Mouse (Mus musculus): Measurements from ENCODE around the gene Zmym1. TPM values are rescaled to one million over a fixed set of nuclear protein-coding genes. Genes with fewer than 3 reads are reported as not detected.
"Not testable (repeated sequence)": the region's sequence is repeated elsewhere in the genome, so short reads cannot be mapped to it uniquely, and the experiment has no call there.

Zmym1 gene
- total RNA-seq (2017) = 19.1 and 23.1 TPM in 2 replicates

DNA sequence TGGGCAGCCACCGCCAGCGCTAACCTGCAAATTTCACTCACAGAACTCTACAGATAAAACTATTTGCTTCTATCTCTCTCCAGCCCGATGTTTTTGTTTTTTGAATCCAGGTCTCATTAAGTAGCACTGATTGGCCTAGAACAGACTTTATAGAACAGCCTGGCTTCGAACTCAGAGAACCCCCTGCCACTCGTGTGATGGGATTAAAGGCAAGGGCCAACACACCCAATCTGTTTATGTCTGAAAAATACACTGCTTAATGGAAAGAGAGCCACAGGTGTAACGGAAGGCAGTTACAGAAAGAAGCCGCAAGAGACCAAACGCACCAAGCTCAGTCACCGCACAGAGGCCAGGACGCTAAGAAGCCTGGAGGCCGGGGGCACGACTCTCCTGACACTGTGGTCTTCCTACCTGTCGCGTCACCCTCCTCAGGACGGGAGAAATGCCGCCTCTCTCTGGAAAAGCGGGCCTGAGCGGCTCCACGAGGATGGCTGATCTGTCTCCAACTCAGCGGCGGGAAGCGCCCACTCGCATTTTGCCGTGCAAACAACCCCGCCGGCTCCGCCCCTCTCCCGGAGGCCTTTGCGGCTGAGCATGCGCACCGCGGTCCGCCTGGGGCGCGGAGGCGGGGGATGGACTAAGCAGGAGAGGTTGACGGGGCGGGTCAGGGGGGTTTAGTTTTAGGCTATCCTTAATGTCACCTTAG, at the start of gene Zmym1:
Gene Zmym1 (minus strand): TSS at position 568 of the 706 bp plus-strand sequence.
- ATAC-seq (replicated peaks; ENCODE audit: low read depth, poor library complexity, severe bottlenecking) = peak; percentile 99

DNA sequence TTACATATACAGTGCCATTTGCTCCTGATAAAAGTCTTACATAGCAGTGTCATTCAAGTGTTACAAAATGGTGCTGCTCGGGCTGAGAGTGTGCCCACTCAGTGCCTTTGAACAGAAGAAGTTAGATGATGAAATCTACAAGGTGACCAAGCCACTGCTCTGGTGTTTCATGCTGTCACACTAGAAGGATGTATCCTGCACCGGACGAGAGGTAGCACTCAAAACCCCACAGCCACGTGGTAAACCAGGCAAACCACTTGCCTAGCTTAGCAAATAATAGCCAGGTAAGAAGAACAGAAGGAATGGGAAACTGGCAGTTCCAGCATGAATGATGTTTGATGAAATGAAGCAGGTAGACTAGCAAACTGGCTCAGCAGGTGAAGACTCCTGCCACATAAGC, 49.6 kb upstream of the Zmym1 start:
- ATAC-seq (replicated peaks; ENCODE audit: low read depth, poor library complexity, severe bottlenecking) = no peak

DNA sequence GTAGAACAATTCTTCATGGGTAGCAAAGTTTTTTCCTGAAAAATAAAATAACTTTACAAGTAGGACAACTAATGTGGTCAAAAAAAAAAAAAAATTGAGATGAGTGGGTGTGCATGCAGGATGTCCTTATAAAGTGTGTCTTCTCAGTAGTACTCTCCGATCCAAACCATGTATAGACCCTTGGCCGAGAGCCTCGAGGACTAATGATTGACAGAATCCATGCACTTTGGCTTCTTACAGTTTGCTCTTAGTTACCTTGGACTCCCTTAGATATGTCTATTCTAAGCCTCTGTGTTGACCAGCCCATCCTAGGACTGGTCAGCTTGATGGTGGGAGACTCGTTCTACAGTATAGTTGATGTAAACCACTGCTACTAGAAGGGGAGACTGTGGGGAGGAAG, 46.6 kb upstream of the Zmym1 start:
- ATAC-seq (replicated peaks; ENCODE audit: low read depth, poor library complexity, severe bottlenecking) = no peak

DNA sequence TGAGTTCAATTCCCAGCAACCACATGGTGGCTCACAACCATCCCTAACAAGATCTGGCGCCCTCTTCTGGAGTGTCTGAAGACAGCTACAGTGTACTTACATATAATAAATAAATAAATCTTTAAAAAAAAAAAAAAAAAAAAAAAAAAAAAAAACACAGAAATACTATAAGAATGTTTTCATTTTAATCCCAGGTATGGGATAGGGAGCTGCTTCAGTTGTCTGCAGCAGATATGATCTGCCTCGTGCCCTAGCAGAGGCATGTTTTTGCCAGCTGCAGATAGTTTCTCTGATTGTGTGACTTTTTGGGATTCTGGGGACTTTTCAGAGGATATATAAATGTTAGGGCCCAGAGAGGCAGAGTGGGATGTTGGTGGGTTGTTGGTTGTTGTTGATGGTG, 38.6 kb upstream of the Zmym1 start:
- ATAC-seq (replicated peaks; ENCODE audit: low read depth, poor library complexity, severe bottlenecking) = not testable (repeated sequence)

DNA sequence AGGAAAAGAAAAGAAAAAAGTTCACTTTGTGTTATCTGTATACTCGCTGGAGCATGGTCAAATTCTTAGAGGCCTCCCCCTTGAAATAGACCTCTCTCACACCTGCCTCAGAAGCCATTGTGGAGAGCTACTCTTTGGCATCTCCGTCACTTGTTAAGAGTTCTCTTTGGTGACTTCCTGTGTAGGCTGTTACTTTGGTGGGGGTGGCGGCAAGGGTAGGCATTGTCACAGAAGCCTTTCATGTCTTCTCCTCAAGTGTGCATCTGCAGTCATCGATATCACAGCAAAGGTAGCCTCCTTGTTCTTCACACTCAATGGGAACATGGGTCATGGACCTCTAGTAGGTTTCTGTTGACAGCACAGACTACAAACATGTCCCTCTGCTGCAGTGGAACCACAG, 34.1 kb upstream of the Zmym1 start:
- ATAC-seq (replicated peaks; ENCODE audit: low read depth, poor library complexity, severe bottlenecking) = no peak

DNA sequence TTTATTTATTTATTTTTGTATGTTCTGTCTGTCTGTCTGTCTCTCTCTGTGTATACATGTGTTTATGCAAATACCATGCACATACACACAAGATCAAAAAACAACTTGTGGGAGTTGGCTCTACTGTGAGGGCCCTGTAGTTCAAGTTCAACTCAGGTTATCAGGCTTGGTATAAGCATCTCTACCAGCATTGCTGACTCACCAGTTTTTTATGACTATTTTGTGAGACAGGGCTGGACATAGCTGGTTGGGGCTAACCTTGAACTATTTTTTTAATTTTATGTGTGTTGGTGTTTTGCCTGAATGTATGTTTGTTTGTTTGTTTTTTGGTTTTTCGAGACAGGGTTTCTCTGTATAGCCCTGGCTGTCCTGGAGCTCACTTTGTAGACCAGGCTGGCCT, 30.2 kb upstream of the Zmym1 start:
- no peak for ATAC-seq (replicated peaks; ENCODE audit: low read depth, poor library complexity, severe bottlenecking)

DNA sequence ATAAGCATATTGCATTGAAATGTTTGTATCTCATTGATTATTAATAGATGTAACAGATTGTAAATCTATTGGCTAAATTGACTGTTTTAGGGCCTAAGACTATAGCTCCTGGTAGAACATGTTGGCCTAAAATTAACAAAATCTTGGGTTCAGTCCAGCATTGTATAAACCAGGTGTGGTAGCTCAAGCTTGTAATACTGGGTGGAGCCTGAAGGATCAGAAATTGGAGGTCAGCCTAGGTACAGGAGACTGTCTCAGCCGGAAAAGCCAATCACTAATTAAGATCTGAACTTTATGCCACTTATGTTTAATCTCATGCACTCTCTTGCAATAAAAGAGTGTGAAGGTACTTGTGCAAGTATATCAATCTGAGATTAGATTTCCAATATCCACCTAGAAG, 24.8 kb upstream of the Zmym1 start:
- no peak for ATAC-seq (replicated peaks; ENCODE audit: low read depth, poor library complexity, severe bottlenecking)

DNA sequence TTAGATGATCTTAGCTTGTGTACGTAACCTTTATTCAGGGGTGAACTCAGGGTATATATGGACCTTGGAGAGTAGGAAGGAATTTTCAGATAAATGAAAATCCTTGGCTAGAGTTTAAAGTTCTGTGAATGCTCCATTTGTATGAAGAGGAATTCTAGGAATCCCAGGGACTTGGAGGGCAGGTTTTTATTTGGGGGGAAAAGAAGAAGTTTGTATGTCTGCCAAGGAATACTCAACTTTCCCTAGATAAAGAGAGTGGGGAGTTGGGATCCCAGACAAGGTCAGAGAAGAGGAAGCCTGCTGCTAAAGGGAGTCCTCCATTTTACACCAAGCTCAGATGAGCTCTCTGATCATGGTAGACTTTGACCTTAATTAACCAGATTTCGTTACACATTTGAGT, 22.2 kb upstream of the Zmym1 start:
- ATAC-seq (replicated peaks; ENCODE audit: low read depth, poor library complexity, severe bottlenecking) = no peak

DNA sequence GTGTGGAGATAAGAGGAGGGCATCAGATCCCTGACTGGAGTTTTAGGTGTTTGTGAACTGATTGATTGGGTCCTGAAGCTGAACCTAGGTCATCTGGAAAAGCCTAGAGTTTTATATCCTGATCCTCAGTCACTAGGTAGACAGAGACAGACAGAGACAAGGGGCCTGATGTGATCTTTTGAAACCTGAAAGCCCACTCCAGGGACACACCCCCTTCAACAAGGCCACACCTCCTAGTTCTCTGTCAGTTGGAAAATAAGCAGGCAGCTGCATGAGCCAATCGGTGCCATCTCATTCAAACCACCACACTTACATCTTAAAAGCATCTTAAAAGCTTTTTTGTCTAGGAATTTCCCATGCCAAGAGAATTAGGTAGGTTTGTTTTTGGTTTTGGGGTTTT, 19.9 kb upstream of the Zmym1 start:
- no peak for ATAC-seq (replicated peaks; ENCODE audit: low read depth, poor library complexity, severe bottlenecking)

DNA sequence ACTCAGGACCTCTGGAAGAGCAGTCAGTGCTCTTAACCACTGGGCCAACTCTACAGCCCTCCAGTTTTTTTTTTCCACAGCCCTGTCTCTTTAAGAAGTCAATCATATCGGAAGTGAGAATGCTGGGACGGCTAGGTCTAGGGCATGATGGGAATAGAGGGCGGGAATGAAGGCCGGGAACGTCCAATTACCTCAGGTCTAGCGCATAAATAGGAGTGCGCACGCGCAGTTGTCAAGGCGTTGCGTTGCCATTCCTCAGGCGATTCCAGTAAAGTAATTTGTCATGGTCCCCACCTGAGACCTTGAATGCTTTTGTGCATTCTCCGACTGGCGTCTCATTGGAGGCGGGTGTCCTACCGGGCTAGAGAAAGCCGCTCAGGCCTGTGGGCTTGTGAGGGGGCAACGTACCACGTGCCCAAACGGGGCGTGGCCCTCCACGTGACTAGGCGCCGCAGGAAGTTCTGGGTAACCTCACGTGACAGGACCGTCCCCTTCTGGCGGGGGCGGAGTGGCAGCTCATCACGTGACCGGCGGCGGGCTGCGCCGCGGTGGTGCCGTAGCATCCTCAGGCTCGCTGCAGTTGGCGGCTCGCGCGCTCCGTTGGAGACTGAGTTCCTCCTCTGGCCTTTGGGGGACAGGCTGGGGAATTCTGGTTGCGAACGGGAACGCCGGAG, 16.1 kb upstream of the Zmym1 start, which contains the start of gene Zmym6:
Gene Zmym6 (plus strand): TSS at position 509 of the 674 bp plus-strand sequence.
- ATAC-seq (replicated peaks; ENCODE audit: low read depth, poor library complexity, severe bottlenecking) = peak; percentile 95

DNA sequence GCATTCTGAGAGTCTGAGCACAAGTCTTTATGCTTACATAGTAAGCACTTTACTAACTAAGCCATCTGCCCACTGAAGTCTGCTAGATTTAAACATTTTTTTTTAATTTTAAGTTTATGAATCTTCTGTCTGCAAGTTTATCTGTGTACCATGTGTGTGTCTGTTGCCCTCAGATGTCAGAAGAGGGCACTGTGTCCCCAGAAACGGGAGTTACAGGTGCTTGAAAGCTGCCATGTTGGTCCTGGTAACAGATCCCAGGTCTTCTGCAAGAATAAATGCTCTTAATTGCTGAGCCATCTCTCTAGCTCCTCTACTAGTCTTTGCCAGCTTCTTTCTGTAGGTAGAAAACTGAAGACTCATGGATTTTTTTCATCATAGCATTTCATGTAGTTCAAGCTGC, 14.0 kb upstream of the Zmym1 start:
- no peak for ATAC-seq (replicated peaks; ENCODE audit: low read depth, poor library complexity, severe bottlenecking)

DNA sequence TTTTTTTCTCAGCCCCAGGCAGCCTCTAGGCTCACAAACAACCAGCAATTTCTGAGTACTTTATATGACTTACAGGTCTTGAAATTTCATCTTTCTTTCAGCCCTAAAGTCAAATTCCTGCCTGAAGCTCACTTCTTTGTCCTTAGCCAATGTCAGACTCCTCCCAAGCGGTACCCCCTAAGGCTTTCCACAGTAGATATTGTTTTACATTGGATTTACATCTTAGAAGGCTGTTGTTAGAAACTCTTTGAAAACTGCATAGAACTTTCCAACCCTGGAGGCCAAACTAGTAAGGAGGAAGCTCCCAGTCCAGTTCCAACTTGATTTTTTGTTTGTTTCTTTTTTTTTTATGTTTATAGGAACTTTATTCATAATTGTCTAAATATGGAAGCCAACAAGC, 3.1 kb upstream of the Zmym1 start:
- no peak for ATAC-seq (replicated peaks; ENCODE audit: low read depth, poor library complexity, severe bottlenecking)

DNA sequence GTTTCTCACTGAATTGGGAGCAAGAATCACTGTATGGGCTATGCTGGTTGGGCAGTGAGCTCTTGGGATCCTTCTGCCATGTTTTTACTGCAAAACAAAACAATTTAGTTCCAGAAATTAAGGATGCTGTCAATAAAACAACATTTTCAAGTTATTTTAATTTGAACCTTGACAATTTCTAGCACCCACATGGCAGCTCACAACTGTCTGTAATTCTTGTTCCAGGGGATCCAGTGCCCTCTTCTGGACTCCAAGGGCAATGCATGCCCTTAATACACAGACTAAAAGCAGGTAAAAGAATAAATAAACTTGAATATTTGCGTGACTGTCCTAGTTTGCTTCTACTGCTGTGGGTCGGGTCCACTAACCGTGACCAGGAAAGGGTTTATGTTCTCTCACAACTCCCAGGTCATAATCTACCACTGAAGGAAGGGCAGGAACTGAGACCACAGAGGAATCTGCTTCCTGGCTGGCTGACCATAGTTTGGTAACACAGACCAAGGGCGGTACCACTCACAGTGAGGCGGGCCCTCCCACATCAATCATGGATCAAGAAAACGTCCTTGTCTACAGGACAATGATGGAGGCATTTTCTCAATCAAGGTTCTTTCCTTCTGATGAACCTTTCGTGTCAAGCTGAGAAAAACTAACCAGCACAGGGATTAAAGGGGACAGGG, 6.3 kb downstream of the Zmym1 start:
- peak; percentile 66 for ATAC-seq (replicated peaks; ENCODE audit: low read depth, poor library complexity, severe bottlenecking)

DNA sequence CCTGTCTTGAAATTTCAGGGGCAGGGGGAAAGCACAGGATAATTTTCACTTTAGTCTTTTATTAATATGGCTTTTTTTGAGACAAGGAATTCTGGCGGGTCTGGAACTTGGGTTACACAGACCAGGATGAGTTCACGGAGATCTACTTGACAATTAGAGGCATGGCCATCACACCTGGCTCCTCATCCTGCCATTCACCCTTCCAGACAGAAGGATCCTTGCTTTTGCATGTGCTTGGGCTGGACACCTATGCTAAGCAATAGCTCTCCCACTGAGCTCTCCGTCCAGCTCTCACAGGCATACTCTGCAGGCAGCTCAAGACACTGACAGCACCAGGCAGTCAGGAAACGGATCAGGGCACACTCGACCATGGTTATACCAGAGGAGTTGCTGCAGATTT, 7.9 kb downstream of the Zmym1 start:
- ATAC-seq (replicated peaks; ENCODE audit: low read depth, poor library complexity, severe bottlenecking) = no peak

DNA sequence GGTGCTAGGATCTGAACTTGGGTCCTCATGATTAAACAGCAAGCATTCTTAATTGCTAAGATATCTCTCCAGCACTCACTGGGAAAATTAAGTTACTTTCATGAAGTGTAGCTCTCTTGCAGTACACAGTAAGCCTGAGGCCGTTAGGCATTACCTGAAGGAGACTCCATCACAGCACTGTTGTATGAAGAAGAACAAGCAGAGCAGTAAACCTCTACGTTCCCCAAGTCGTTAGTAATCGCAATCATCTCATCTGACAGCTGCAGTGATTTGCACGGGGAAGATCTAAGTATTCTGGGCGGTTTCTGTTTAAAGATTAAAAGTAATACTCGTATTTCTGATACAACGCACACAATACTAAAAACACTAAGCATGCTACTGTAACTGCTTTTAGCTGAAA, 9.8 kb downstream of the Zmym1 start:
- no peak for ATAC-seq (replicated peaks; ENCODE audit: low read depth, poor library complexity, severe bottlenecking)

DNA sequence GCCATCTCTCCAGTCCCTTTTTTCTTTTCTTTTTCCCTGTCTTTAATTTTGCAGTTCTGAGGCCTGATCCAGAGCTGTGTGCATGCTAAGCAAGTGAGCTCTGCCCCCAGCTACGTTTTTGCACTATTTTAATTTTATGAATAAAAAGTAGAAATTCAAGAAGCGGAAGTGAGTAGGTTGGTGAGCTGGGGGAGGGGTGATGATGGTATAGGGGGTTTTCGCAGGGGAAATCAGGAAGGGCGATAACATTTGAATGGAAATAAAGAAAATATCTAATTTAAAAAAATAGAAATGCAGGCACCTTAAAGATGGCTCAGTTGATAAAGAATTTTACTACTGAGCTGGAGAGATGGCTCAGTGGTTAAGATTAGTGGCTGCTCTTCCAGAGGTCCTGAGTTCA, 17.4 kb downstream of the Zmym1 start:
- ATAC-seq (replicated peaks; ENCODE audit: low read depth, poor library complexity, severe bottlenecking) = no peak

DNA sequence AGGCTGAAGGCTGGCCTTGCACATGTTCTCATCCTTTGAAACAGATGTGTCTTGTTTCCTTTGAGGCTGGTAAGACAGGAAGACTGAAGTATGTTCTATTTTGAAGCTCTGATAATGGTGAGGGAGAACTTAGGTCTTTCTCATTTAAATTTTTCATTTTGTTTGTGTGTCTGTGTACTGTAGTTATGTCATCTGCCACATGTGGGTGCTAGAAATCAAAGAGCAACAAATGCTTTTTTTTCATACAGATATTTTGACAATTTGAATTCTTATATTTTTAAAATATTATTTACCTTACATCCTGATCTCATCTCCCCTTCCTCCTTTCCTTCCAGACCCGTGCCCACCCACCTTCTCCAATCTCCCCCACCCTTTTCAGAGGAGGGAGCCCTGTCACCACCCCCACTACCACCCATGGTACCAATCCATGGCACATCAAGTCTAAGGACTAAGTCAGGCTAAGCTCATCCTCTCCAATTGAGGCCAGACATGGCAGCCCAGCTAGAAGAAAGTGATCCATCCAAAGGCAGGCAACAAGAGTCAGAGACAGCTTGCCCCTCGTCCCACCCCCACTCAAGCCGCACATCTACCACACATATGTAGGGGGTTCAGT, 21.0 kb downstream of the Zmym1 start:
- no peak for ATAC-seq (replicated peaks; ENCODE audit: low read depth, poor library complexity, severe bottlenecking)

DNA sequence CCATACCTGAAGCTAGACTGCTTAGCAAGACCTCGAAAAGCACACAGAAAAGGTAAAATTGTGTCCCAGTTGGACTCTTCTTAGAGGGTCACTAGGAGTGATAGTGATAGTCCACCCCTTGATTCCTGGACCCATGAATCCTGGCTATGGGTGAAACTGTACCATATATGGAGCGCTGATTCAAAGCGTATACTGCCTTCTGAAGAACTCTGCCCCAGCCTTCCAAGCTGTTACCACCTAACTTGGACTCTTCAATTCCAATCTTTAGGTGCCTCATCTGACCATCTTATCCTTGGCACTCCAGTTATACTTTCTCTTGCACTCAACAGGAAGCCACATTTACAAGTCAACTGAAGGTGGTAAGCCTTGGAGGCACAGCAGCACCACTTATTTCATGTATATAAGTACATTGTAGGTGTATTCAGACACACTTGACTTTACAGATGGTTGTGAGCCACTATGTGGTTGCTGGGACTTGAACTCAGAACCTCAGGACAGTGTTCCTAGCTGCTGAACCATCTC, 22.1 kb downstream of the Zmym1 start:
- ATAC-seq (replicated peaks; ENCODE audit: low read depth, poor library complexity, severe bottlenecking) = no peak

DNA sequence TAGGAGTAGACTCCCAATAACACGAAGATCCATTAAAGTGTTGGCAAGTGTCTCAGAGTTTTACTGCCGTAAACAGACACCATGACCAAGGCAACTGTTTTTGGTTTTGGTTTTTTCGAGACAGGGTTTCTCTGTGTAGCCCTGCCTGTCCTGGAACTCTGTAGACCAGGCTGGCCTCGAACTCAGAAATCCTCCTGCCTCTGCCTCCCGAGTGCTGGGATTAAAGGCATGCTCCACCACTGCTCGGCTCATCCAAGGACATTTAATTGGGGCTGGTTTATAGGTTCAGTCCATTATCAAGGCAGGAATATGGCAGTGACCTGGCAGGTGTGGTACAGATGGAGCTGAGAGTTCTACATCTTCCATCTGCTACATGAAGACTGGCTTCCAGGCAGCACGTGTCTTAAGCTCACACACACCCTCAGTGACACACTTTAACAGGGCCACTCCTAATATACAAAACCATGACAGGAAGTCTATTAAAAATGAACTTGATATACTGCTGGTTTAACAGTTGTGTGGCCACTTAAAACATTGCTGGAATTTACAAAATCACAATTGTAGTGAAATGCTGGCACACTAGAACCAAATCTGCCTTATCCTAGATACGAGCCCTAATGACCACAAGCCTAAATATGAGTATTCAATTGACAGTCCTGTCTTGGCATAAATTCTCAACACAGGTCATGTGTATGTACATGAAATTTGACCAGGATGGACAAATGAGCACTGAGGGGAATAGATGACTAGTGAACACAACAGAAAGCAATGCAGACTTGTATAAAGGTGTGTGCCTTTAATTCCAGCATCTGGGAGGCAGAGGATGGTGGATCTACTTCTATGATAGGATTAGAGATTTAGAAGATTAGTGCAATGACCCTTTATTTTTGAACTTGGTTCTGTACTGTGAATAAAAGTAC, 22.8 kb downstream of the Zmym1 start:
- ATAC-seq (replicated peaks; ENCODE audit: low read depth, poor library complexity, severe bottlenecking) = no peak

DNA sequence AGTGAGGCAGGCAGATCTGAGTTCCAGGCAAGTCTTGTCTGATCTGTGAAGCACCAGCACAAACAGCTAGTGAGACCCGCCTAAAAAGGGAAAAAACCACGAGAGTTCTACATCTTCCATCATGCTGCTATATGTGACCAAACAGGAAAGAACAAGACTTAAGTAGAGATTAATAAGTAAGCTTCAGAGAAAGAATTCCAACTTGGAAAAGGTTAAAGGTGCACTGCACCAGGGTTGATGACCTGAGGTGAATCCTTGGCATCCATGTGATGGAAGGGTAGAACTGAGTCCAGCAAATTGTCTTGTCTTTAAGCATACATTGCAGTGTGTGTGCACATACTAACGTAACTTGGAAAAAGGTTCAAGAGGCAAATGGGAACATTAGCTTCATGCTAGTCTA, 23.8 kb downstream of the Zmym1 start:
- ATAC-seq (replicated peaks; ENCODE audit: low read depth, poor library complexity, severe bottlenecking) = no peak
